Mouse (Mus musculus): ENCODE measurements around the gene Gnb1l. TPM values are rescaled to one million over a fixed set of nuclear protein-coding genes. Genes with fewer than 3 reads are reported as not detected.

Gene Gnb1l
- polyA plus RNA-seq, 1 experiment from 2014 or later: 15.0 TPM

DNA sequence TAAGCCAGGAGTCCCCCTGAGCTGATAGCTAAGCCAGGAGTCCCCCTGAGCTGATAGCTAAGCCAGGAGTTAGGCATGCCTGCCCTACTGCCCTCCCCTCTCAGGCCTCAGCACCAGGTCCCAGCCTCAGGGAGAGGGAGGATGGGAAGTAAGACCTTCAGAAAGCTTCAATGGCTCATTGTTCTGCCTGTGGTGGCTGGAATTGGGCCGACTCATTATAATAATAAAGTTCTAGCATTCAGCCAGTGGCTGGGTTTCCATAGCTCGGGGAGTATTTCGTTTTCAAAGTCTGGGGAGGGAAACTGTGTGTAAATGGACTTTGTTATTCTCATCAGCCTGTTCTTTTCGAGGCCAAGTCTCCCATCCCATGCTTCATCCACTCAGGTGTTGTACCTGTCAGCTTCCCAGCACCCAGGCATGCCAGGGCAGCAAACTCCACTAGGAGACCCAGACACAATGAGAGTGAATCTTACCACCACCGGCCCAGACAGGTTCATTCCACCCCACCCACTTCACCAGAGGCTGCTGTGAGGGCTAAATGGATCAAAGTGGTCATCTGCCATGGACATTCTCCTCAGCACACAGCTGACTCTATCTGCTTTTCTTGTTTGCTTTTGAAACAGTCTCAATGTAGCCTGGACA is 13.6 kb upstream of the Gnb1l start:
- 72% methylated on average over 5 of the region's 5 CpGs for WGBS (ENCODE audit: insufficient replicate concordance)
- Histone ChIP-seq H3K4me1 (peaks cover 14% of the 10 kb centered on the region), H3K36me3 (peaks cover 57% of the 10 kb centered on the region), H3K4me3 (no peak overlapping the region), H3K27me3 (replicated peaks) (no peaks in the 10 kb centered on the region), H3K9ac (no peak overlapping the region), H3K27ac (no peak overlapping the region), H3K4me2 (no peak overlapping the region), H3K9me3 (replicated peaks) (no peaks in the 10 kb centered on the region)
- ATAC-seq: no peak

DNA sequence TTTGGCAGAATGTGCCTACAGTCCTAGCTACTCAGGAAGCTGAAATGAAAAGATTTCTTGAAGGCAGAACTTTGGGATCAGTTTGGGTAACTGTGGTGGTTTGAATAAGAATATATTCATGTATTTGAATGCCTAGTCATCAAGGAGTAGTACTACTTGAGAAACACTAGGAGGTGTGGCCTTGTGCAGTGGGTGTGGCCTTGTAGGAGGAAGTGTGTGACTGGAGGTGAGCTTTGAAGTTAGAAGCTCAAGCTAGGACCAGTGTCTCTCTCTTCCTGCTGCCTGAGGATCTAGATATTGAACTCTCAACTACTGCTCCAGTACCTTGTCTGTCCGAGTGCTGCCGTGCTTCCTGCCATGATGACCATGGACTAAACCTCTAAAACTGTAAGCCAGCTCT is 12.4 kb upstream of the Gnb1l start:
- ATAC-seq: no peak
- Histone ChIP-seq H3K4me1 (peaks cover 20% of the 10 kb centered on the region), H3K4me3 (no peak overlapping the region), H3K9me3 (replicated peaks) (no peaks in the 10 kb centered on the region), H3K27me3 (replicated peaks) (no peaks in the 10 kb centered on the region), H3K4me2 (no peak overlapping the region), H3K9ac (no peak overlapping the region), H3K27ac (no peak overlapping the region), H3K36me3 (peaks cover 45% of the 10 kb centered on the region)
- WGBS (ENCODE audit: insufficient replicate concordance): 87% methylated on average over 2 of the region's 2 CpGs

DNA sequence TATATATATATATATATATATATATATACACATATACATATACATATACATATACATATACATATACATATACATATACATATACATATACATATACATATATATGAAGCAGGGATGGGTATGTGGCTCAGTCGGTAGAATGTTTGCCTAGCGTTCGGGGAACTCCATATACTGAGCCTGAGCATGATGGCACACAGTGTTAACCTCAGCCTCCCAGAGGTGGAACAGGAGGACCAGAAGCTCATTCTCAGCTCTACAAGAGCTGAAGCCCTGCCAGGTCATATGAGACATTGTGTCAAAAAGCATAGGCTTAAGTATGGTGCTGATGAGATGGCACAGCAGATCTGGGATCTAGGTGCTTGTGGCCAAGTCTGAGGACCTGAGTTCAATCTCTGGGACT is 8.2 kb upstream of the Gnb1l start:
- peaks cover 13% of the 10 kb centered on the region for H3K36me3 ChIP-seq
- no peak overlapping the region for H3K4me3 ChIP-seq
- H3K9me3 ChIP-seq (replicated peaks): no peaks in the 10 kb centered on the region
- ATAC-seq: no peak
- H3K27me3 ChIP-seq (replicated peaks): no peaks in the 10 kb centered on the region
- no peak overlapping the region for H3K27ac ChIP-seq
- peaks cover 6% of the 10 kb centered on the region; the same call in 1 of the 2 replicates for H3K4me1 ChIP-seq
- WGBS (ENCODE audit: insufficient replicate concordance): 92% methylated on average over 3 of the region's 3 CpGs
- no peak overlapping the region for H3K9ac ChIP-seq
- H3K4me2 ChIP-seq: no peak overlapping the region

DNA sequence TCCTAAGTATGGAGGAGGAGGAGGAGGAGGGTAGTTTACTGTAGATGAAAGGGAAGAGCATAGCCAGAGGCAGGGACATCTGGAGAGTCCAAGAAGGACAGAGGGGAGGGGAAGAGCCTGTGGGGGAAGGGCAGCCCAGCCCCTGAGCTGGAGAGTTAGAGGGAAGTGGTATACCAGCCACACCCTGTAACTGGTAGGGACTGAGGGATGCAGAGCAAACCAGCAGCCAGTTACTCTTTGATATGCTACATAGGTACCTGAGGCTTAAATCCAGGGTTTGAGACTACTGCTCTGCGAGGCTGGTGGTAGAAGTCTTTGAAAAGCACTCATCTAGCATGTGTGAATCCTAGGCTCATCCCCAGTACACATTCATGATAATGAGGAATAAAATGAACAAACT is 7.6 kb upstream of the Gnb1l start:
- no peak overlapping the region for H3K27ac ChIP-seq
- peaks cover 8% of the 10 kb centered on the region for H3K36me3 ChIP-seq
- no peaks in the 10 kb centered on the region for H3K27me3 ChIP-seq (replicated peaks)
- H3K4me2 ChIP-seq: no peak overlapping the region
- peaks cover 6% of the 10 kb centered on the region; the same call in 1 of the 2 replicates for H3K4me1 ChIP-seq
- H3K9ac ChIP-seq: no peak overlapping the region
- no peak for ATAC-seq
- 47% methylated on average over 1 of the region's 1 CpGs for WGBS (ENCODE audit: insufficient replicate concordance)
- H3K4me3 ChIP-seq: no peak overlapping the region
- no peaks in the 10 kb centered on the region for H3K9me3 ChIP-seq (replicated peaks)

DNA sequence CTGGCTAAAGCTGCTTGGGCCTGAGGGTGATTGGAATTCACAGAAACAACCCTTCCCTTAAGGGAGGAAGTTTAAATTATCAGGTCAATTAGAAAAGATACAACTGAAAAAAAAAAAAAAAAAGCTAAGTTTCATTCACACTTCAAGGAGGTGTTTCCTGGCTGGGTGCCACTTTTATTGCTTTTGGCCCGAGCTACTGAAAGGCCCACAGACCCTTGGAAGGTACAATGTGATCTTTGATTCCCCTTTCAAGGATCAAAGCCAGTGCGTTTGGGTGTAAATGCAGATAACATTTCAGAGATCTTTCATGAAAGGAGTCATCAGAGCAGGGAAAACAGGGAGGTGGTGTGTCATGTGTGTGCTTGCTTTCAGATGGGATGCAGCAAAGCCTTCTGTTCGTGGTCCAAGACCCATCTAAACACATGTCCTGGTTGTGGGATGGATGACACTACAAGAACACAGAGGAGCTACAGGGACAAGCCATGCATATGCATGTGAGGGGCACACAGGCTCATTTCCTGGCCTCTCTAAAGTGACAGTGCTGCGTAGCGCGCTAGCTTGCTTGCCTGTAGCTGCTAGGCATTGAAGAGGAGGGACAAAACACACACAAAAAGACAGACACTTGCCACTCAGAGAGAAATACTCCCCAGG is 523 bp upstream of the Gnb1l start:
- peaks cover 28% of the 10 kb centered on the region for H3K4me1 ChIP-seq
- H3K4me3 ChIP-seq: peak overlapping the region; percentile 84
- peak overlapping the region; percentile 88 for H3K27ac ChIP-seq
- peak overlapping the region; percentile 93 for H3K9ac ChIP-seq
- H3K36me3 ChIP-seq: peaks cover 23% of the 10 kb centered on the region
- WGBS (ENCODE audit: insufficient replicate concordance): 9% methylated on average over 6 of the region's 6 CpGs
- no peaks in the 10 kb centered on the region for H3K27me3 ChIP-seq (replicated peaks)
- ATAC-seq: peak; percentile 68
- no peaks in the 10 kb centered on the region for H3K9me3 ChIP-seq (replicated peaks)
- peak overlapping the region; percentile 98 for H3K4me2 ChIP-seq

DNA sequence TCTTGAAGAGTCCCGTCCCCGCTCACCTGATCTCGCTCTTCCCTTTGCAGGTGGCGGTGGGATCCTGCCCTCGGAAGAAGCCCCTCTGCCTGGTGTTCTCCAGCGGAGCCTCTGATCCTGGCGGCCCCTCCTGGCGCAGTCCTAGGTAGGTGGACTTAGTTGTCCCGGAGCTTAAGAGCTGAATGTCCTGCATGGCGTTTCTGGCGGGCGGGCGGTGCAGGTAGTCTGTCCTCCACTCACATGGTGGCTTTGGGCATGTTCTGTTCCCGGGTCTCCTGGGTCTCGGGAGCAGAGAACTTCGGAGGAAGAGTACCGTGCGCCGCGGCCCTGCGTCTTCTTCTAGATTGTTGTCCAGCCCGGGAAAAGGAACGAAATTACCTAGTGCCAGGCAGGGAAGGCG is 483 bp downstream of the Gnb1l start:
- WGBS (ENCODE audit: insufficient replicate concordance): under 1% methylated on average over 24 of the region's 24 CpGs
- Histone ChIP-seq H3K4me2 (peak overlapping the region; percentile 98), H3K27me3 (replicated peaks) (no peaks in the 10 kb centered on the region), H3K9ac (peak overlapping the region; percentile 93), H3K27ac (peak overlapping the region; percentile 88; the same call in 1 of the 2 replicates), H3K36me3 (peaks cover 31% of the 10 kb centered on the region), H3K9me3 (replicated peaks) (no peaks in the 10 kb centered on the region), H3K4me3 (peak overlapping the region; percentile 84), H3K4me1 (peaks cover 28% of the 10 kb centered on the region)
- peak; percentile 47 for ATAC-seq

DNA sequence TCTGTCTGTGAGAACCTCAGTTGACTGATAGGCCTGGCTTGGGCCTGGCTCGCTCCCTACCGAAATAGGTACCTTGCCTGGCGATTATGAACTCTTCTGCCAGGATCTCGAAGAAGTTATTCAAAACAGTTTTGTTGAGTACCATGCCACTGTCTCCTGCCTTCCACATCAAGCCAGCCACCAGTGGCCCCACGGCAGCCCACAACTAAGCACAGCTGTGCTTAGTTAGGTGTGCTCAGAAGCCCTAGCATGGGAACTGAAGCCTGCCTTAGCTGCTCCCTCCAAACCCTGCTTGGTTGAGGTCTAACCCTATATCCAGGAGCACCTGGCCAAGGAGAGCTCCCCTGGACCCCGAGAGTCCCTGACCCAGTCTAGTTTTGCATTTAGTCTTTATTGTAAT is 3.0 kb downstream of the Gnb1l start:
- Histone ChIP-seq H3K9me3 (replicated peaks) (no peaks in the 10 kb centered on the region), H3K4me1 (peaks cover 28% of the 10 kb centered on the region), H3K4me3 (no peak overlapping the region), H3K27me3 (replicated peaks) (no peaks in the 10 kb centered on the region), H3K27ac (no peak overlapping the region), H3K9ac (no peak overlapping the region), H3K36me3 (peaks cover 41% of the 10 kb centered on the region), H3K4me2 (no peak overlapping the region)
- WGBS (ENCODE audit: insufficient replicate concordance): 82% methylated on average over 6 of the region's 6 CpGs
- ATAC-seq: no peak

DNA sequence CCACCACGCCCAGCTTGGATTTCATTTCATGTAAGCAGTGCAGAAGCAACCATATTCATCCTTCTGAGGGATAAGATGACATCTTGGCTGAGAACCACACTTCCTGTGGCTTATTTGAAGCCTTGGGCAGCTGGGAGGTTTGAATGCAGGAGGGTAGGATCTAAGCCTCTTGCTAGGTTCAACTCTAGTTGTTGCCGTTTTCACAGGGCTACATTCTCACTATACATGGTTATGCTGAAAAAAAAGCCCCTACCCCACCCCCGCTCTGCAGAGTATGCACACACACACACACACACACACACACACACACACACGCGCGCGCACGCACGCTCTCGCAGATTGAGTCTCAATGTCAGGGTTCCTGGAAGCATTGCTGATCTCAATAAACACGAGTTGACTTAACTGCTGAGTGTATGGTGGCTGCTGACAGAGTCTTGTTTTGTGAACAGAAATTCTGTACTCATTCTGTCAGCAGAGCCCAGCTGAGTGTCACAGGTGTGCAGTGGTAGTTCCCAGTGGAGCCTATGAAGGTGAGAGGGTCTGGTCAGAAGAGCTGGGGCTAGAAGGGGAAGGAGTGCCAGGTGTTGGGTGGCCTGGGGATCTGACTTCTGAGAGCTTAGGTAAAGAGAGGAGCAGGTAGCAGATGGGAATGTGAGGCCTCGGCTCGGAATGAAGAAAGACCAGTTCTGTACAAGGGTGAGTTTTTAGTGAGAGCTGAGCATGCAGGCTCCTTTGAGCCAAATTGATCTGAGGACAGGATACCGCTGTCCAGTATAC is 5.2 kb downstream of the Gnb1l start:
- Histone ChIP-seq H3K27ac (no peak overlapping the region), H3K4me1 (peaks cover 17% of the 10 kb centered on the region), H3K9ac (no peak overlapping the region), H3K27me3 (replicated peaks) (no peaks in the 10 kb centered on the region), H3K4me3 (no peak overlapping the region), H3K9me3 (replicated peaks) (no peaks in the 10 kb centered on the region), H3K36me3 (peaks cover 41% of the 10 kb centered on the region), H3K4me2 (no peak overlapping the region)
- ATAC-seq: no peak
- WGBS (ENCODE audit: insufficient replicate concordance): 83% methylated on average over 14 of the region's 14 CpGs

DNA sequence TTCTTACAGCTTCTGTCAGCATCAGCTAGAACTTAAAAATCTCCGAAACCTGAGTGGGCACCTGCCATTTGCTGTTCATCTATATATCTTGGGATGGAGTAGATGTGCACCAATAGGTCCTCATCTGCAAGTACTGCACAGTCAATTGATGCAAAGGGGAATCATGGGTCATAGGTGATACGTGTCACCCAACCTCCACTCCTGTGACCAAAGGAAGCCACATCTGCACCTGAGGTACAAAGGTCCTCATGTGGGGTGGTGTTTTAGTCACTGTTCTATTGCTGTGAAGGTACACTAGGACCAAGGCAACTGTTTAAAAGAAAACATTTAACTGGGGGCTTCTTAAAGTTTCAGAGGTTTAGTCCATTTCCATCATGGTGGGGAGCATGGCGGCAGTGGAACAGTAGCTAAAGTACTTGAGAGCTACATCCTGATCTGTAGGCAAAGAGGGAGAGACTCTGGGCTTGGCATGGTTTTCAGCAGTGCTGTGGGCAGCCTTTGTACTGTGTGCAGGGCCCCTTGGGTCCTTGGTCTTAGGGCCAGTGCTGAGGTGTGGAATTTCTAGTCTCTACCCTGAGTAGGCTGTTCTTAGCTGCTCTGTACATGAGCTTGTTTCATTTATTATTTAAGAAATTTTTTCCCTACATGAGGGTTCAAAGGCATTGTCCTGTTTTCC is 8.1 kb downstream of the Gnb1l start:
- H3K36me3 ChIP-seq: peaks cover 29% of the 10 kb centered on the region

DNA sequence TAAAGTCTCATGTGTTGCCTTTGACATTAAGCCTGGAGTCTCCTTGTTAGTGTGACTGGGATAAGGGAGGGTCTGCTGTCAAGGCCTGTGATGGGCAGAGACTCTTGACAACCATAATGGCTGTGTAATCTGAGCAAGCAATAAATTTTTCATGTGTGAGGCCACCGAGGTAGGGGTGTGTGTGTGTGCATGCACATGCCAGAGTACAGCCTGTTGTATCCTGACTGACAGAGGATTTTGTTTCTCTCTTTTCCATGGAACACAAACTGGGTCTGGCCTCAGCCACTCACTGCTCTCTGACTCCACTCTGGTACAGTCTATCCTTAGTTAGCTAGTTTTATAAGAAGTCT is 8.7 kb downstream of the Gnb1l start:
- 68% methylated on average over 1 of the region's 1 CpGs for WGBS (ENCODE audit: insufficient replicate concordance)
- Histone ChIP-seq H3K9me3 (replicated peaks) (no peaks in the 10 kb centered on the region), H3K4me1 (no peaks in the 10 kb centered on the region), H3K4me2 (no peak overlapping the region), H3K36me3 (peaks cover 24% of the 10 kb centered on the region), H3K27ac (no peak overlapping the region), H3K4me3 (no peak overlapping the region), H3K27me3 (replicated peaks) (no peaks in the 10 kb centered on the region), H3K9ac (no peak overlapping the region)
- no peak for ATAC-seq

More for the DNA sequence above, 8.1 kb downstream of the Gnb1l start:
- Histone ChIP-seq H3K4me1 (peaks cover under 1% of the 10 kb centered on the region; the same call in 1 of the 2 replicates), H3K4me3 (no peak overlapping the region), H3K4me2 (no peak overlapping the region), H3K9me3 (replicated peaks) (no peaks in the 10 kb centered on the region), H3K9ac (no peak overlapping the region), H3K27ac (no peak overlapping the region), H3K27me3 (replicated peaks) (no peaks in the 10 kb centered on the region)
- WGBS (ENCODE audit: insufficient replicate concordance): 77% methylated on average over 3 of the region's 3 CpGs
- ATAC-seq: no peak

DNA sequence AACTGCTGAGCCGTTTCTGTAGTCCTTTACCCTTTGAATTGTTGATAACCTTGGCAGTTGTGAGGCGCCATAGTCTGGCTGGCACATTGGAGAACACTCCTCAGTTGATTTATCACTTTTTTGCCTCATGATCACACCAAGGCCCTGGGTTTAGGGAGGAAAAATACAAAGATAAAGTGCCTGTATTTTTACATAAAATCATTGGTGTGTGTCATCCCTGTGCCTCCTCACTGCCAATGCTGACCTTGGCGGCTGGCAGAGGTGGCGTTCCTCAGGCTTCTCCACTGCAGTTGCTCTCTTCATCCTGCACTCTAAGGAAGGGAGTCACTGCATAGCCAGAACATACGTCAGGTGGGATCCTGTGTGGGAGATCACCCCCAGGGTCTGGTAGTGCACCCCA is 13.2 kb downstream of the Gnb1l start:
- no peaks in the 10 kb centered on the region for H3K9me3 ChIP-seq (replicated peaks)
- no peak overlapping the region for H3K4me3 ChIP-seq
- H3K9ac ChIP-seq: no peak overlapping the region
- no peak for ATAC-seq
- no peaks in the 10 kb centered on the region for H3K36me3 ChIP-seq
- H3K4me1 ChIP-seq: no peaks in the 10 kb centered on the region
- no peak overlapping the region for H3K4me2 ChIP-seq
- H3K27ac ChIP-seq: no peak overlapping the region
- WGBS (ENCODE audit: insufficient replicate concordance): 74% methylated on average over 5 of the region's 5 CpGs
- no peaks in the 10 kb centered on the region for H3K27me3 ChIP-seq (replicated peaks)

DNA sequence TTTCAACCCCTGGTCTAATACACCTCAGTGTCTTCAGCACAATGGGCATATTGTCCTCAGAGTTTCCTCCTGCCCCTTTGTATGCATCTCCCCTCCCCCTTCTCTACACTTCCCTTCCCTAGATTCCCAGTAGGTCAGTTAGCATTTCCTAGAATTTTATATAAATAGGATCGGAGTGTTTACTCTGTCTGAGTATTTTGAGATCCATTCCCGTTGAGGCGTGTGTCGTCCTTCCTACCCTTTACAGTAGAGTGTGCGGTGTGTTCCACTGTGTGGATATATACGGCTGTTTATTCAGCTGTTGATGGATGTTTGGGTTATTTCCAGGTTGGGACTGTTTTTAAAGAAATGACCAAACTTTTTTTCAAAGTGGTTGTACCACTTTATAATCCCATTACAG is 15.0 kb downstream of the Gnb1l start:
- ATAC-seq: no peak
- 80% methylated on average over 6 of the region's 6 CpGs for whole genome bisulfite sequencing (ENCODE audit: insufficient replicate concordance)

More for the DNA sequence above, 15.0 kb downstream of the Gnb1l start:
- no peaks in the 10 kb centered on the region for H3K27me3 ChIP-seq (replicated peaks)
- H3K27ac ChIP-seq: no peak overlapping the region
- H3K4me1 ChIP-seq: no peaks in the 10 kb centered on the region
- no peaks in the 10 kb centered on the region for H3K36me3 ChIP-seq
- H3K4me2 ChIP-seq: no peak overlapping the region
- H3K4me3 ChIP-seq: no peak overlapping the region
- H3K9ac ChIP-seq: no peak overlapping the region
- no peaks in the 10 kb centered on the region for H3K9me3 ChIP-seq (replicated peaks)

Data from liver, embryonic 12.5 days (tissue).